Mouse (Mus musculus): ENCODE results near the gene Steap2. TPM values are rescaled to one million over a fixed set of nuclear protein-coding genes. Genes with fewer than 3 reads are reported as not detected.
"Not testable (repeated sequence)": the region's sequence is repeated elsewhere in the genome, so short reads cannot be mapped to it uniquely, and the experiment has no call there.

Gene Steap2
- polyA plus RNA-seq, 1 experiment from 2014 or later = 1.9 TPM

DNA sequence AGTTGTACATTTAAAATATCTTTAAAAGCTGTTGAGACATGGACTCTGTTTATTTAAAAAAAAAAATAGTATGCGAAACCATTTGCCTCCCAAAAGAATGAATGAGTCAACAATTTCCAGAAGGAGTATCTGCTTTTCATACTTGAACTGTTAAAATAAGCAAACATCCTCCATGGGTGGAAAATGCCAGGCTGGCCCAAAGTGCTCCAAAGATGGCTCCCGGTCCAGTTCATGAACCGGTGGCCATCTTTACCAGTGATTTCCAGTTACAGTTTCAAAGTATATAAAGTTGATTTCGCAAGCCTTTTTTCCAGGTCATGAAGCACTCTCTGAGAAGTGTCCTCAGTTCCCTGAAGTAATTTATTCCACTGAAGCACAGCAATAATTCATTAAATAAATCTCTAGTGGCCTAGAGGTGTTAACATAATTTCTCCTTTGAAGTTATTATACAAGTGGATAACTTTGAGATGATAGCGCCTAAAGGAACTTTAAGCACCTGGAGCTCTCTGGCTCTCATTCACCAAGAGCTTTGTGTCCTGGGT, 1.1 kb upstream of the Steap2 start:
- Histone ChIP-seq H3K9me3 (replicated peaks) (no peaks in the 10 kb centered on the region), H3K36me3 (no peaks in the 10 kb centered on the region), H3K27ac (no peak overlapping the region), H3K4me2 (no peak overlapping the region), H3K4me1 (replicated peaks) (0 out of 2 replicates have a peak, but pooled peaks cover 3% of the 10 kb centered on the region), H3K27me3 (no peaks in the 10 kb centered on the region), H3K9ac (no peak overlapping the region), H3K4me3 (no peak overlapping the region)
- 90% methylated on average over 5 of the region's 5 CpGs for WGBS
- ATAC-seq (replicated peaks; ENCODE audit: insufficient number of reproducible peaks, insufficient read depth, low FRiP score, low read depth) = no peak

DNA sequence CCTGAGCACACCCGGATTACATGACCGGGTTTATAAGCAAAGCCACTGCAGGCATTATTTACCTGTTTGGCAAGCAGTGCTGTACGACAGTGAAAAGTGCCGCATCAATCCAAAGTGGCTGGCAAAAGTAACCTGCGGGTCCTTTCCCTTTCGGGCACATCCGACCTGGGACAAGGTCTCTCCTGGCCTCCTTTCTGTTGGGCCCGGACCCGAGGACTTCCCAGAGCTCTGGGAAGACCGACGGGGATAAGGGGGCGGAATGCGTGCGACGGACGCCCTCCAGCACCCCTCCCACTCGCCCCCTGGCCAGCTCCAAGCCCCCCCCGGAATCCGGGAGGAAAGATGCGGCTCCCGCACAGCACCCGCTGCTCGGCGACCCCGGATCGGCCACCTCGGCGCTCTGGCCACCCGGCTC, 830 bp downstream of the Steap2 start:
- Histone ChIP-seq H3K36me3 (no peaks in the 10 kb centered on the region), H3K9me3 (replicated peaks) (no peaks in the 10 kb centered on the region), H3K4me3 (peak overlapping the region; percentile 90), H3K27me3 (no peaks in the 10 kb centered on the region), H3K4me2 (peak overlapping the region; percentile 92), H3K9ac (peak overlapping the region; percentile 79), H3K27ac (no peak overlapping the region), H3K4me1 (replicated peaks) (0 out of 2 replicates have a peak, but pooled peaks cover 3% of the 10 kb centered on the region)
- under 1% methylated on average over 28 of the region's 29 CpGs for WGBS
- ATAC-seq (replicated peaks; ENCODE audit: insufficient number of reproducible peaks, insufficient read depth, low FRiP score, low read depth) = peak; percentile 29; the same call in 1 of the 2 replicates

GRCm38 (mm10) chr5:5692167-5692738, 2.1 kb downstream of the Steap2 start:
- no peaks in the 10 kb centered on the region for H3K27me3 ChIP-seq

GRCm38 (mm10) chr5:5688945-5689540, 5.3 kb downstream of the Steap2 start:
- 68% methylated on average over 8 of the region's 8 CpGs for WGBS
- Histone ChIP-seq H3K4me2 (no peak overlapping the region), H3K27ac (no peak overlapping the region), H3K4me1 (replicated peaks) (peaks cover 9% of the 10 kb centered on the region; the same call in 1 of the 2 replicates), H3K36me3 (no peaks in the 10 kb centered on the region), H3K4me3 (no peak overlapping the region), H3K9me3 (replicated peaks) (no peaks in the 10 kb centered on the region), H3K27me3 (no peaks in the 10 kb centered on the region), H3K9ac (no peak overlapping the region)
- no peak for ATAC-seq (replicated peaks; ENCODE audit: insufficient number of reproducible peaks, insufficient read depth, low FRiP score, low read depth)

More at GRCm38 (mm10) chr5:5692167-5692738, 2.1 kb downstream of the Steap2 start:
- ATAC-seq (replicated peaks; ENCODE audit: insufficient number of reproducible peaks, insufficient read depth, low FRiP score, low read depth) = no peak
- Histone ChIP-seq H3K4me1 (replicated peaks) (peaks cover 9% of the 10 kb centered on the region; the same call in 1 of the 2 replicates), H3K4me2 (no peak overlapping the region), H3K27ac (no peak overlapping the region), H3K9ac (no peak overlapping the region), H3K4me3 (no peak overlapping the region), H3K9me3 (replicated peaks) (no peaks in the 10 kb centered on the region), H3K36me3 (no peaks in the 10 kb centered on the region)
- WGBS = 59% methylated on average over 4 of the region's 4 CpGs

- no peak overlapping the region for H3K4me3 ChIP-seq
- H3K36me3 ChIP-seq = no peaks in the 10 kb centered on the region
- WGBS = 48% methylated on average over 6 of the region's 6 CpGs
These were observed 6.2 kb downstream of the Steap2 start for GRCm38 (mm10) chr5:5688228-5688627.

DNA sequence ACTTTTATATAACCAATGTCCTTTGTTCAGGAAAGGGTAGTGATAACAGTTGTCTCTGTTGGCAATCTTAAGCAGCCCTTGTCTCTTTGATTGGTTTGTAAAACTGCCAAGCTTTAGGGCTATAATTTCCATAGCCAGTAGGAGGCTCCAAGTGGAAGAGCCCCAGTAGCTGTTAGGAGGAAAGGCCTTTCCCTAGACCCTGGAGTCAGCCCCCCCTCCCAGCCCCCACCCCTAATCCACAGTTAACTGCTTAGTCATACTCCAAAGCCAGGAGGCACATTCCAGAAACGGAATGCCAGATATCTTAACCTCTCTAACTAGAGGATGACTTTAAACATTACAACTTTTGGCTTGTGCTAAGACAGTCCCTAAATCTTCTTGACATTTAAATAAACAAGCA, 7.4 kb downstream of the Steap2 start:
- Histone ChIP-seq H3K9ac (no peak overlapping the region), H3K27me3 (no peaks in the 10 kb centered on the region), H3K4me1 (replicated peaks) (peaks cover 6% of the 10 kb centered on the region; the same call in 1 of the 2 replicates), H3K36me3 (no peaks in the 10 kb centered on the region), H3K4me2 (no peak overlapping the region), H3K9me3 (replicated peaks) (no peaks in the 10 kb centered on the region), H3K4me3 (no peak overlapping the region), H3K27ac (no peak overlapping the region)
- WGBS = 8% methylated on average over 1 of the region's 1 CpGs
- ATAC-seq (replicated peaks; ENCODE audit: insufficient number of reproducible peaks, insufficient read depth, low FRiP score, low read depth) = no peak

More at GRCm38 (mm10) chr5:5688228-5688627, 6.2 kb downstream of the Steap2 start:
- no peaks in the 10 kb centered on the region for H3K9me3 ChIP-seq (replicated peaks)
- H3K9ac ChIP-seq = no peak overlapping the region
- no peak for ATAC-seq (replicated peaks; ENCODE audit: insufficient number of reproducible peaks, insufficient read depth, low FRiP score, low read depth)
- no peaks in the 10 kb centered on the region for H3K27me3 ChIP-seq
- H3K4me1 ChIP-seq (replicated peaks) = peaks cover 6% of the 10 kb centered on the region; the same call in 1 of the 2 replicates
- no peak overlapping the region for H3K4me2 ChIP-seq
- no peak overlapping the region for H3K27ac ChIP-seq

GRCm38 (mm10) chr5:5684946-5685345, 9.4 kb downstream of the Steap2 start:
- not testable (repeated sequence) for H3K4me1 ChIP-seq (replicated peaks); H3K4me3 ChIP-seq; ATAC-seq (replicated peaks; ENCODE audit: insufficient number of reproducible peaks, insufficient read depth, low FRiP score, low read depth); H3K36me3 ChIP-seq; H3K27me3 ChIP-seq; H3K4me2 ChIP-seq; H3K9ac ChIP-seq; H3K9me3 ChIP-seq (replicated peaks); H3K27ac ChIP-seq
- WGBS = 65% methylated on average over 2 of the region's 2 CpGs

- H3K27ac ChIP-seq = no peak overlapping the region
- H3K36me3 ChIP-seq = no peaks in the 10 kb centered on the region
- WGBS = 75% methylated on average over 4 of the region's 4 CpGs
- no peak overlapping the region for H3K9ac ChIP-seq
- H3K4me3 ChIP-seq = no peak overlapping the region
- H3K9me3 ChIP-seq (replicated peaks) = no peaks in the 10 kb centered on the region
- peaks cover 6% of the 10 kb centered on the region; the same call in 1 of the 2 replicates for H3K4me1 ChIP-seq (replicated peaks)
- no peak for ATAC-seq (replicated peaks; ENCODE audit: insufficient number of reproducible peaks, insufficient read depth, low FRiP score, low read depth)
- no peaks in the 10 kb centered on the region for H3K27me3 ChIP-seq
- no peak overlapping the region for H3K4me2 ChIP-seq
These were observed 11.1 kb downstream of the Steap2 start for GRCm38 (mm10) chr5:5683292-5683691.

DNA sequence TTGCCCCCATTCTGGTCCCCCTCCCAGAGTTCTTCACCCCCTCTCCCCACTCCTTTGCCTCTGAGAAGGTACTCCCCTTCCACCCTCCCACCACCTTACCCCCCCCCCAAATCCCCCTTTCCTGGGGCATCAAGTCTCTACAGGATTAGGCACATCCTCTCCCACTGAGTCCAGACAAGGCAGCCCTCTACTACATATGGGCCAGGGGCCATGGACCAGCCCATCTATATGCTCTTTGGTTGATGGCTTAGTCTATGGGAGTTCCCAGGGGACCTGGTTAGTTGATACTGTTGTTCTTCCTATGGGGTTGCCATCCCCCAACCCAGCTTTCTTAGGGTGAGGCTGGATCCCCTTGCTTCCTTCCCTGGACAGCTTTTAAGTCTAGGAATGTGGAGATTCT, 14.9 kb downstream of the Steap2 start:
- ATAC-seq (replicated peaks; ENCODE audit: insufficient number of reproducible peaks, insufficient read depth, low FRiP score, low read depth) = no peak
- no peak overlapping the region for H3K27ac ChIP-seq
- H3K36me3 ChIP-seq = no peaks in the 10 kb centered on the region
- no peaks in the 10 kb centered on the region for H3K4me1 ChIP-seq (replicated peaks)
- no peak overlapping the region for H3K4me3 ChIP-seq
- H3K27me3 ChIP-seq = no peaks in the 10 kb centered on the region
- H3K4me2 ChIP-seq = no peak overlapping the region
- H3K9me3 ChIP-seq (replicated peaks) = no peaks in the 10 kb centered on the region
- no peak overlapping the region for H3K9ac ChIP-seq

GRCm38 (mm10) chr5:5676082-5676481, 18.3 kb downstream of the Steap2 start:
- no peak for ATAC-seq (replicated peaks; ENCODE audit: insufficient number of reproducible peaks, insufficient read depth, low FRiP score, low read depth)
- no peak overlapping the region for H3K27ac ChIP-seq
- no peaks in the 10 kb centered on the region for H3K36me3 ChIP-seq
- H3K9ac ChIP-seq = no peak overlapping the region
- no peaks in the 10 kb centered on the region for H3K9me3 ChIP-seq (replicated peaks)
- WGBS = 78% methylated on average over 3 of the region's 3 CpGs
- H3K4me1 ChIP-seq (replicated peaks) = no peaks in the 10 kb centered on the region
- no peak overlapping the region for H3K4me3 ChIP-seq
- H3K27me3 ChIP-seq = no peaks in the 10 kb centered on the region
- H3K4me2 ChIP-seq = no peak overlapping the region

DNA sequence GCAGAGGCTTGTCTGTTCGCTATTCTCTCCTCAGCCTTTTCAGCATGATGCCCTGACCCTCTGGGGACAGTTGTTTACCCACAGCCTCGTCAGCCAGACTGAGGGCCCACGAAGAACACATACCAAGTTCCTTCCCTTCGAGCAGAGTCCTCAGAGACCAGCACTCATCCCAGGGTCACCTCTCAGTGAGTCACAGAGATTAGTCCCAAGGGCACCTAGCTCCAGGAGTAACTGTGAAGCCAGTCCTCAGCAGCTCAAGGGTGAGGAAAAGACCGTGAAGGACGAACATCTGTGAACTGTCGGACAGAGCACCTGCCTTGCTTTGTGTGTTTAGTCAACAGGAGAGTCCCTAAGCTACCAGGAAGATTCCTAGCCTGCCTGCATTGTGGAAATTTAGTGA, 25.5 kb downstream of the Steap2 start:
- H3K27ac ChIP-seq = no peak overlapping the region
- no peaks in the 10 kb centered on the region for H3K27me3 ChIP-seq
- ATAC-seq (replicated peaks; ENCODE audit: insufficient number of reproducible peaks, insufficient read depth, low FRiP score, low read depth) = no peak
- no peaks in the 10 kb centered on the region for H3K4me1 ChIP-seq (replicated peaks)
- no peak overlapping the region for H3K4me3 ChIP-seq
- no peak overlapping the region for H3K9ac ChIP-seq
- 55% methylated on average over 7 of the region's 7 CpGs for whole genome bisulfite sequencing
- H3K9me3 ChIP-seq (replicated peaks) = no peaks in the 10 kb centered on the region
- H3K36me3 ChIP-seq = no peaks in the 10 kb centered on the region
- H3K4me2 ChIP-seq = no peak overlapping the region

All from heart, embryonic 15.5 days (tissue).